Mouse (Mus musculus): ENCODE results near the gene Tanc1.

- TF ChIP-seq CTCF (IDR thresholded peaks at IDR 0.05; ENCODE audit: low read depth, low read length): no peak
- no peak for TF ChIP-seq GATA1 (IDR thresholded peaks at IDR 0.05; ENCODE audit: borderline replicate concordance, low read length)
Measured at GRCm38 (mm10) chr2:59691112-59691511, 79.3 kb downstream of the Tanc1 start.

Data from G1E (cell line).